Mouse (Mus musculus): ENCODE measurements around the gene Nrip2. TPM values are rescaled to one million over a fixed set of nuclear protein-coding genes. Genes with fewer than 3 reads are reported as not detected.

Gene Nrip2
- total and polyA plus RNA-seq, 3 experiments: 0.13 to 1.3 TPM; not detected in 1

DNA sequence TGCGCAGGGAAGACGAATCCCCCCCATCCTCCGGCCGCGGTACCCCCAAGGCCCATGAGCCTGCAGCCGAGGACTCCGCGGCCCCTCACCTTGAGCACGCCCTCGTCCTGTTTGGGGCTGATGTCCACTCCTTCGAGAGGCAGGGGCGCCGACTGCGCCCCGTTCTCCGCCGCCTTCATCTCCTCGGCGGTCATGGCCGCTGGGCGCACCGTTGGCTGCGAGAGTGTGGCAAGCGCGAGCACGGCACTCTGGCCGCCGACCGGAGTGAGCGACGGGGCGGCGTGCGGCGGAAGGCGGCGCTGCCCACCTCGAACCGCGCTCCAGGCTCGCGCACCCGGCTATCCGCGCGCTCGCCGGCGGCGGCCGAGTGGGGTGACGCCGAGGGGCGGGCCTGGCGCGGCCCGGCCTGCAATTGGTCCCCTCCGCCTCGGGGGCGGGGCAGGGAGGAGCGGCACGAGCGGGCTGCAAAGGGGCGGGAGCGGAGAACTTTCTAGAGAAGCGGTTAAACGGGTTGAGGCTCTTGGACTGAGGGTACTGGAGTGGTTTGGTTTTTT is 39.3 kb downstream of the Nrip2 start, which contains the start of gene Fkbp4:
Gene Fkbp4, minus strand, starts transcription at position 361 of the 554 bp plus-strand sequence.
- Histone ChIP-seq H3K4me1 (ENCODE audit: control insufficient read depth in 1 of 2, insufficient read depth in 2 of 2) (peaks cover 5 to 18% of the 10 kb centered on the region in 2 experiments; a peak in 3 of 4 replicates), H3K79me2 (replicated peaks; ENCODE audit: control insufficient read depth, extremely low read depth, insufficient read depth, poor library complexity, severe bottlenecking) (peaks cover 27% of the 10 kb centered on the region), H3K27ac (ENCODE audit: insufficient read depth, low read depth) (peak within 1 kb of the TSS; percentile 39), H3K36me3 (replicated peaks in 1 of 2; ENCODE audit: control insufficient read depth in 1 of 2, insufficient read depth in 1 of 2, low read length in 1 of 2) (peaks cover 30 to 38% of the 10 kb centered on the region in 2 experiments), H3K27me3 (replicated peaks) (no peaks in the 10 kb centered on the region), H3K9ac (ENCODE audit: insufficient read depth, low read depth) (peak within 1 kb of the TSS; percentile 87), H3K4me3 (replicated peaks in 1 of 3; ENCODE audit: low read depth in 2 of 3, low read length in 2 of 3, poor library complexity in 1 of 3) (peak within 1 kb of the TSS; percentile 86 to 100 (median 99)), H3K4me2 (ENCODE audit: insufficient read depth, low read depth, poor library complexity, severe bottlenecking) (peak within 1 kb of the TSS; percentile 99), H3K9me3 (replicated peaks; ENCODE audit: low read length) (no peaks in the 10 kb centered on the region)
- TF ChIP-seq NELFE (IDR thresholded peaks at IDR 0.05; ENCODE audit: low read depth, low read length): peak; percentile 74
- no peak for TF ChIP-seq KAT2A (IDR thresholded peaks at IDR 0.05; ENCODE audit: insufficient replicate concordance, low read length)
- no peak for TF ChIP-seq USF1 (IDR thresholded peaks at IDR 0.05; ENCODE audit: low read depth, low read length)
- TF ChIP-seq ZC3H11A (IDR thresholded peaks at IDR 0.05; ENCODE audit: low read depth, low read length): no peak
- no peak; the same call in 1 of the 2 replicates for TF ChIP-seq UBTF (IDR thresholded peaks at IDR 0.05; ENCODE audit: low read depth, low read length)
- TF ChIP-seq SMC3 (IDR thresholded peaks at IDR 0.05; ENCODE audit: low read depth, low read length): no peak
- no peak; the same call in 1 of the 2 replicates for TF ChIP-seq IRF4 (IDR thresholded peaks at IDR 0.05; ENCODE audit: low read depth, low read length)
- TF ChIP-seq JUND (conservative IDR thresholded peaks at IDR 0.05; ENCODE audit: low read depth, low read length): no peak
- TF ChIP-seq CHD2 (IDR thresholded peaks at IDR 0.05; ENCODE audit: low read length): no peak
- TF ChIP-seq MXI1 (IDR thresholded peaks at IDR 0.05; ENCODE audit: low read depth, low read length): peak; percentile 75
- TF ChIP-seq POLR2A (IDR thresholded peaks at IDR 0.05; ENCODE audit: low read depth, low read length): peak; percentile 79; the same call in 1 of the 2 replicates
- no peak for TF ChIP-seq MAX (IDR thresholded peaks at IDR 0.05; ENCODE audit: low read length)
- TF ChIP-seq CHD1 (IDR thresholded peaks at IDR 0.05; ENCODE audit: low read depth, low read length): no peak
- peak; percentile 61 for TF ChIP-seq NRF1 (IDR thresholded peaks at IDR 0.05; ENCODE audit: low read depth, low read length)
- TF ChIP-seq PAX5 (IDR thresholded peaks at IDR 0.05; ENCODE audit: low read length): no peak
- no peak for TF ChIP-seq RCOR1 (conservative IDR thresholded peaks at IDR 0.05; ENCODE audit: low read depth, low read length)
- TF ChIP-seq RAD21 (IDR thresholded peaks at IDR 0.05; ENCODE audit: low read depth, low read length): no peak
- 0 out of 2 replicates have a peak, but pooled peaks have one; percentile 26 for TF ChIP-seq TBP (conservative IDR thresholded peaks at IDR 0.05; ENCODE audit: low read depth, low read length)
- TF ChIP-seq GABPA (IDR thresholded peaks at IDR 0.05; ENCODE audit: insufficient replicate concordance, low read depth, low read length): no peak
- TF ChIP-seq MAZ (IDR thresholded peaks at IDR 0.05; ENCODE audit: low read depth, low read length): 0 out of 2 replicates have a peak, but pooled peaks have one; percentile 37
- TF ChIP-seq USF2 (conservative IDR thresholded peaks at IDR 0.05; ENCODE audit: low read depth, low read length): no peak
- TF ChIP-seq TCF12 (IDR thresholded peaks at IDR 0.05; ENCODE audit: low read depth, low read length): peak; percentile 81
- no peak for TF ChIP-seq HCFC1 (IDR thresholded peaks at IDR 0.05; ENCODE audit: low read depth, low read length)
- TF ChIP-seq ETS1 (conservative IDR thresholded peaks at IDR 0.05; ENCODE audit: low read depth, low read length): no peak
- no peak for TF ChIP-seq JUN (IDR thresholded peaks at IDR 0.05; ENCODE audit: insufficient read depth, low read depth, low read length)
- TF ChIP-seq MAFK (IDR thresholded peaks at IDR 0.05; ENCODE audit: insufficient replicate concordance, low read length): no peak
- no peak for TF ChIP-seq ELF1 (IDR thresholded peaks at IDR 0.05; ENCODE audit: low read depth, low read length)
- no peak for TF ChIP-seq MYC (IDR thresholded peaks at IDR 0.05; ENCODE audit: low read depth, low read length)
- TF ChIP-seq EP300 (IDR thresholded peaks at IDR 0.05; ENCODE audit: low read length): no peak
- TF ChIP-seq E2F4 (IDR thresholded peaks at IDR 0.05; ENCODE audit: insufficient replicate concordance, low read depth, low read length): no peak
- TF ChIP-seq CTCF (conservative IDR thresholded peaks at IDR 0.05 in 1 of 2, IDR thresholded peaks at IDR 0.05 in 1 of 2; ENCODE audit: low read depth in 2 of 2, low read length in 2 of 2): peak in 1 of 2 experiments; percentile 20; a peak in 1 of 4 replicates
- peak; percentile 78 for TF ChIP-seq ZMIZ1 (IDR thresholded peaks at IDR 0.05; ENCODE audit: low read depth, low read length)
- TF ChIP-seq BHLHE40 (IDR thresholded peaks at IDR 0.05; ENCODE audit: low read depth, low read length): peak; percentile 90
- TF ChIP-seq MEF2A (IDR thresholded peaks at IDR 0.05; ENCODE audit: borderline replicate concordance, low read depth, low read length): peak; percentile 60
- no peak for TF ChIP-seq ZNF384 (IDR thresholded peaks at IDR 0.05; ENCODE audit: low read depth, low read length)
- no peak for TF ChIP-seq POLR2AphosphoS2 (IDR thresholded peaks at IDR 0.05; ENCODE audit: low read depth, low read length)
- TF ChIP-seq SIN3A (IDR thresholded peaks at IDR 0.05; ENCODE audit: low read length): no peak
- no peak for TF ChIP-seq ZKSCAN1 (IDR thresholded peaks at IDR 0.05; ENCODE audit: borderline replicate concordance, low read depth, low read length)
- in situ Hi-C loops (cut with MboI; ENCODE audit: low pct_ligation_motif_present, low pct_unique_long_range_greater_than_20kb, low sequenced_read_pairs): no loop called here
- dilution Hi-C loops (cut with MboI; ENCODE audit: extremely low pct_ligation_motif_present, extremely low pct_unique_long_range_greater_than_20kb, low sequenced_read_pairs): no loop called here
- peak; percentile 87 for DNase-seq (ENCODE audit: extremely low read depth)

Measured in CH12.LX (cell line).